Mouse (Mus musculus) MEL (cell line): ENCODE results near the gene Cldnd2. TPM values are rescaled to one million over a fixed set of nuclear protein-coding genes. Genes with fewer than 3 reads are reported as not detected.
A peak's percentile ranks its signal among the peaks of the same experiment; 100 is the strongest.

ENCODE experiments used
- DNase-seq: peaks from one replicate; pipeline ENCODE4 v3.0.0; 2011; ENCODE audit warnings: low read depth, low spot score
- H3K27ac ChIP-seq: 2 replicates; pipeline ENCODE4 v1.5.1; 2012; ENCODE audit warnings: low read depth, mild to moderate bottlenecking, control low read depth, low read length, moderate library complexity; ENCODE audit not compliant: control insufficient read depth
- H3K27me3 ChIP-seq, 2 experiments: fragments of 150-350 bp in 1 of 2; sonication (generic) in 1 of 2; 2 replicates each; pipeline ENCODE4 v1.6.1; 2012; ENCODE audit warnings: low read length in 2 of 2, mild to moderate bottlenecking in 2 of 2, improper control_type of control experiment in 1 of 2, moderate library complexity in 1 of 2; ENCODE audit not compliant: insufficient read depth in 2 of 2, control insufficient read depth in 1 of 2
- H3K36me3 ChIP-seq, 2 experiments: 2 replicates each; pipeline ENCODE4 v1.6.1; 2012 to 2014; ENCODE audit warnings: low read length in 2 of 2, improper control_type of control experiment in 1 of 2, inconsistent platforms in 1 of 2, mild to moderate bottlenecking in 1 of 2; ENCODE audit not compliant: insufficient read depth in 2 of 2, control insufficient read depth in 1 of 2
- H3K4me1 ChIP-seq, 2 experiments: fragments of 150-350 bp in 1 of 2; sonication (generic) in 1 of 2; 2 replicates each; pipeline ENCODE4 v1.6.1; 2012; ENCODE audit warnings: low read length in 2 of 2, improper control_type of control experiment in 1 of 2, mild to moderate bottlenecking in 1 of 2; ENCODE audit not compliant: insufficient read depth in 2 of 2, control insufficient read depth in 1 of 2
- H3K4me3 ChIP-seq, 2 experiments: fragments of 150-350 bp in 1 of 2; sonication (generic) in 1 of 2; 2 replicates each; pipeline ENCODE4 v1.5.1; 2012; ENCODE audit warnings: low read depth in 2 of 2, low read length in 2 of 2, mild to moderate bottlenecking in 2 of 2, moderate library complexity in 2 of 2, control low read depth in 1 of 2, improper control_type of control experiment in 1 of 2; ENCODE audit not compliant: control insufficient read depth in 1 of 2, insufficient read depth in 1 of 2
- H3K79me2 ChIP-seq: 2 replicates; pipeline ENCODE4 v1.6.1; 2012; ENCODE audit warnings: mild to moderate bottlenecking, low read length, moderate library complexity; ENCODE audit not compliant: control insufficient read depth, poor library complexity, insufficient read depth
- H3K9ac ChIP-seq: 2 replicates; pipeline ENCODE4 v1.6.1; 2012; ENCODE audit warnings: low read depth, mild to moderate bottlenecking, control low read depth, low read length, moderate library complexity; ENCODE audit not compliant: control insufficient read depth, poor library complexity, severe bottlenecking
- H3K9me3 ChIP-seq: fragments of 150-350 bp; sonication (generic); replicated peaks from 2 replicates; pipeline ENCODE4 v1.6.1; 2012; ENCODE audit warnings: mild to moderate bottlenecking, low read length, improper control_type of control experiment, moderate library complexity; ENCODE audit not compliant: insufficient read depth
- CHD1 ChIP-seq: IDR thresholded peaks from 2 replicates; pipeline ENCODE4 v1.6.1; 2012; ENCODE audit warnings: low read depth, mild to moderate bottlenecking, inconsistent platforms, low read length, improper control_type of control experiment
- CHD2 ChIP-seq: IDR thresholded peaks from 2 replicates; pipeline ENCODE4 v1.6.1; 2011; ENCODE audit warnings: low read length, improper control_type of control experiment
- CTCF ChIP-seq, 3 experiments: IDR thresholded peaks in 2 of 3; conservative IDR thresholded peaks in 1 of 3; 2 replicates each; pipeline ENCODE4 v1.5.1; 2011 to 2012; ENCODE audit warnings: low read length in 3 of 3, low read depth in 2 of 3, mild to moderate bottlenecking in 2 of 3, improper control_type of control experiment in 1 of 3, inconsistent platforms in 1 of 3, mixed read lengths in 1 of 3, moderate library complexity in 1 of 3; ENCODE audit not compliant: control insufficient read depth in 1 of 3, insufficient read depth in 1 of 3, poor library complexity in 1 of 3, severe bottlenecking in 1 of 3
- ELF1 ChIP-seq: IDR thresholded peaks from 2 replicates; pipeline ENCODE4 v1.6.1; 2014; ENCODE audit warnings: low read depth, mild to moderate bottlenecking, inconsistent platforms, low read length, improper control_type of control experiment, moderate library complexity
- EP300 ChIP-seq, 2 experiments: IDR thresholded peaks; 2 replicates each; pipeline ENCODE4 v1.6.1; 2011; ENCODE audit warnings: improper control_type of control experiment in 2 of 2, low read length in 2 of 2, low read depth in 1 of 2, mild to moderate bottlenecking in 1 of 2
- GATA1 ChIP-seq: IDR thresholded peaks from 2 replicates; pipeline ENCODE4 v1.6.1; 2011; ENCODE audit warnings: low read depth, low read length, improper control_type of control experiment
- HCFC1 ChIP-seq: IDR thresholded peaks from 2 replicates; pipeline ENCODE4 v1.6.1; 2012; ENCODE audit warnings: low read depth, mild to moderate bottlenecking, inconsistent platforms, low read length, improper control_type of control experiment, moderate library complexity
- MAFK ChIP-seq: IDR thresholded peaks from 2 replicates; pipeline ENCODE4 v1.6.1; 2011; ENCODE audit warnings: low read depth, mild to moderate bottlenecking, low read length, improper control_type of control experiment, borderline replicate concordance
- MEF2A ChIP-seq: IDR thresholded peaks from 2 replicates; pipeline ENCODE4 v1.6.1; 2014; ENCODE audit warnings: low read depth, mild to moderate bottlenecking, inconsistent platforms, low read length, improper control_type of control experiment; ENCODE audit not compliant: poor library complexity, insufficient replicate concordance, severe bottlenecking; ENCODE audit errors: extremely low read depth
- MYC ChIP-seq: IDR thresholded peaks from 2 replicates; pipeline ENCODE4 v1.6.1; 2011; ENCODE audit warnings: low read depth, mild to moderate bottlenecking, low read length, improper control_type of control experiment, moderate library complexity
- POLR2AphosphoS2 ChIP-seq: IDR thresholded peaks from 2 replicates; pipeline ENCODE4 v1.6.1; 2011; ENCODE audit warnings: low read length, improper control_type of control experiment
- RAD21 ChIP-seq: IDR thresholded peaks from 2 replicates; pipeline ENCODE4 v1.6.1; 2011; ENCODE audit warnings: mild to moderate bottlenecking, low read depth, low read length, improper control_type of control experiment
- TAL1 ChIP-seq: IDR thresholded peaks from 2 replicates; pipeline ENCODE4 v1.6.1; 2012; ENCODE audit warnings: mild to moderate bottlenecking, inconsistent platforms, low read length, moderate library complexity, mixed read lengths
- UBTF ChIP-seq: IDR thresholded peaks from 2 replicates; pipeline ENCODE4 v1.6.1; 2012; ENCODE audit warnings: low read depth, mild to moderate bottlenecking, inconsistent platforms, low read length, improper control_type of control experiment, moderate library complexity, borderline replicate concordance; ENCODE audit not compliant: insufficient read depth
- ZKSCAN1 ChIP-seq: IDR thresholded peaks from 2 replicates; pipeline ENCODE4 v1.6.1; 2012; ENCODE audit warnings: low read depth, mild to moderate bottlenecking, inconsistent platforms, low read length, improper control_type of control experiment, moderate library complexity
- ZMIZ1 ChIP-seq: IDR thresholded peaks from 2 replicates; pipeline ENCODE4 v1.6.1; 2012; ENCODE audit warnings: low read depth, mild to moderate bottlenecking, inconsistent platforms, low read length, improper control_type of control experiment, moderate library complexity
- polyA plus RNA-seq, 2 experiments: library from polyadenylated mRNA; stranded (reverse) in 1 of 2; unstranded in 1 of 2; fragments of >175 nt in 1 of 2; fragments of >200 nt in 1 of 2; gene quantifications; 2 replicates each; pipeline versions ENCODE4 v1.2.1 to v1.2.4; 2012; ENCODE audit warnings: low replicate concordance in 2 of 2, low read depth in 1 of 2; ENCODE audit not compliant: insufficient read length in 2 of 2, insufficient read depth in 1 of 2, missing spikeins in 1 of 2
- total RNA-seq: library from RNA; depleted of rRNA; stranded (reverse); fragments of 300-350 nt; gene quantifications from 2 replicates; pipeline ENCODE4 v1.2.3, GENCODE M21; 2012

Gene Cldnd2
- total and polyA plus RNA-seq, 3 experiments, result not detected

DNA sequence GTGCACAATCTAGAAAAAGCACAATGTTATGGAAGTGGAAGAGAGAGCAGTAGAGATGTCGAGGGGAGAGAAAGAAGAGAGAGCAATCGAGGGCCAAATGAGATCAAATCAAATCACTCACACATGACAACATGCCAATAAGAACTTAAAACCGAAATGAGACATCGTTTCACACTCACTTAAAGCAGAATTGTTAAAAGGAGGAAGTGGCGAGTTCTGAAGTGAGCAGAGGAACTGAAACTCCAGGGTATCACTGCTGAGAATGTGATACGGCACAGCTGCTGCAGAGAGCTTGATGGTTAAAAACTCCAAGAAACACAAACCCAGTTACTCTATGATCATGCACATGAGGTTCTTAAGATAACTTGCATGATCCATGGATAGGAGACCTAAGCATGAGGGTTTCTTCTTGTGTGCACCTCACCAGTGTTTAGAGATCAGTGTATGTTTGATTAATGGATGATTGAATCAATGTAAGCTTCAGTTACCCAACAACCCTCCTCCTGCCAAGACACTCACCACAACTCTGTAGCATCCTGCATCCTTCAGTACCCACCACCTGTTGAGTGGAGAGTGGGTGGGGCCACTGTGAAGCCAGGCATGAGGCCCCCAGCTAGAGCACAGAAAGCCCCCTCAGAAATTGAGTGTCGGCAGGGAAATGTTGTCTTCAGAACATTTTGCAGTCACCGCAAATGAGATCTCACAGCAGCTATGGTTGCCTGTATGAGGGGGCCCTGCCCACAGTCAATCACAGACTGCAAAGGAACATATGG, 48.0 kb upstream of the Cldnd2 start (continued):
- no peak for TF ChIP-seq RAD21
- TF ChIP-seq MAFK, result no peak
- no peak for TF ChIP-seq POLR2AphosphoS2
- TF ChIP-seq GATA1, result peak; percentile 86
- no peak for TF ChIP-seq CHD2
- no peak for TF ChIP-seq MYC
- no peak for TF ChIP-seq MEF2A

DNA sequence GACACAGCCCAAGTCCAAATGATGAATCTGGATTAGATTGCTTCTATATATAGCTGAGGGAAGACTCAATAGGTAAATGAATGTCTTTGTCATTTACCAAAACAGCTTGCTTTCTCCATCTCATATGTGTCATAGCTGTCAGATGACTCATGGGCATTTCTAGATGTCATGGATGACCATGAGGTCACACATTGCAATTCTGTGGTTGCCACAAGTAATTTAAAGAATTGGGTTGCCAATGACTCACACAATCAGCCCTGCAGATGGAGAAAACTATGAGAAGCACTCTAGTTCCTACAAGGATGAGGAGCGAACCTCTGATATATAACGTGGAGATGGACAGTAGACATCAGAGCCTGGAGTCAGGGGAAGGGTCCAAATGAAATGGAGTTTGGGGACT, 41.1 kb upstream of the Cldnd2 start:
- no peaks in the 10 kb centered on the region for H3K9me3 ChIP-seq
- no peaks in the 10 kb centered on the region for H3K79me2 ChIP-seq
- DNase-seq, result no peak
- no peak overlapping the region for H3K9ac ChIP-seq
- H3K4me1 ChIP-seq, result no peaks in the 10 kb centered on the region
- H3K27ac ChIP-seq, result no peak overlapping the region
- TF ChIP-seq GATA1 (no peak), POLR2AphosphoS2 (no peak), HCFC1 (no peak), MEF2A (no peak), UBTF (no peak), ELF1 (no peak), CTCF (IDR thresholded peaks at IDR 0.05 in 2 of 3, conservative IDR thresholded peaks at IDR 0.05 in 1 of 3; ENCODE audit: control insufficient read depth in 1 of 3, insufficient read depth in 1 of 3, low read depth in 2 of 3, low read length in 3 of 3, poor library complexity in 1 of 3, severe bottlenecking in 1 of 3) (no peak), EP300 (IDR thresholded peaks at IDR 0.05; ENCODE audit: low read depth in 1 of 2, low read length in 2 of 2) (no peak), ZMIZ1 (no peak), CHD1 (no peak)
- no peak overlapping the region for H3K4me3 ChIP-seq
- H3K27me3 ChIP-seq, result no peaks in the 10 kb centered on the region
- no peaks in the 10 kb centered on the region for H3K36me3 ChIP-seq

DNA sequence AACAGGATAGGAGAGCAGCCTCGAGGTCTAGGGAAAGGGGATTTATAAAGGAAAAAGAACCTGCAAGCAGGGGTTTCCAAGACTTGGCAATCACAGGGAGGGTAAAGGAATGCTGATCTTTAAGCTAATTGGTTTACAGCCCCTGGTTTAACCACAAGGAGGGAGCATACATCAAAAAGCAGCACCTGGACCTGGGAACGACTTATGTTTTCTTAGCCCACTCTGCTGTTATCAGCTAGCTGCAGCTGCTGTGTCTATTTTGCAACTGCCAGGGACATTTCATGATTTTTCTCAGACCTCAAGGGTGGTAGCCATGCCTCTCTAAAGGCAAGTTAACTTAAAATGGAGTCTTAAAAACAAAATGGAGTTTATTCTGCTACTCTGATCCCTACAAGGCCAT, 37.9 kb upstream of the Cldnd2 start:
- H3K79me2 ChIP-seq, result no peaks in the 10 kb centered on the region
- TF ChIP-seq ZKSCAN1 (no peak), TAL1 (peak; percentile 63)
- no peaks in the 10 kb centered on the region for H3K36me3 ChIP-seq
- H3K4me1 ChIP-seq, result no peaks in the 10 kb centered on the region
- no peak overlapping the region for H3K4me3 ChIP-seq
- H3K9ac ChIP-seq, result no peak overlapping the region
- no peaks in the 10 kb centered on the region for H3K9me3 ChIP-seq
- H3K27ac ChIP-seq, result no peak overlapping the region
- H3K27me3 ChIP-seq, result no peaks in the 10 kb centered on the region
- DNase-seq, result no peak
